Mouse (Mus musculus) forebrain, embryonic 14.5 days (tissue): ENCODE measurements around the gene Btg1. TPM values are rescaled to one million over a fixed set of nuclear protein-coding genes. Genes with fewer than 3 reads are reported as not detected.

Source experiments
- ATAC-seq: fragments of 200-750 bp; cut with Nextera tagmentation; 2 replicates; pipeline ENCODE4 v1.8.0; 2017; ENCODE audit warnings: mild to moderate bottlenecking, moderate library complexity
- DNase-seq: peaks from one replicate; pipeline ENCODE4 v3.0.0-alpha.2; 2015; ENCODE audit warnings: low spot score
- H3K27ac ChIP-seq: fragments of 300-500 bp; sonication (generic); 2 replicates; pipeline ENCODE4 v1.5.1; 2014; ENCODE audit warnings: low read depth, mild to moderate bottlenecking, control low read depth, low read length, moderate library complexity
- H3K27me3 ChIP-seq: fragments of 300-500 bp; sonication (generic); replicated peaks from 2 replicates; pipeline ENCODE4 v1.6.1; 2014; ENCODE audit warnings: low read length, control low read depth, mixed read lengths; ENCODE audit not compliant: control insufficient read depth, insufficient read depth
- H3K36me3 ChIP-seq: fragments of 300-500 bp; sonication (generic); 2 replicates; pipeline ENCODE4 v1.6.1; 2014; ENCODE audit warnings: low read length, control low read depth; ENCODE audit not compliant: control insufficient read depth, insufficient read depth
- H3K4me1 ChIP-seq: fragments of 300-500 bp; sonication (generic); 2 replicates; pipeline ENCODE4 v1.6.1; 2014; ENCODE audit warnings: antibody characterized with exemption, low read length, control low read depth; ENCODE audit not compliant: control insufficient read depth, insufficient read depth
- H3K4me2 ChIP-seq: fragments of 300-500 bp; sonication (generic); 2 replicates; pipeline ENCODE4 v1.6.1; 2014; ENCODE audit warnings: mild to moderate bottlenecking, control low read depth, low read length
- H3K4me3 ChIP-seq: fragments of 300-500 bp; sonication (generic); 2 replicates; pipeline ENCODE4 v1.5.1; 2014; ENCODE audit warnings: low read depth, low read length, control low read depth
- H3K9ac ChIP-seq: fragments of 300-500 bp; sonication (generic); 2 replicates; pipeline ENCODE4 v1.6.1; 2014; ENCODE audit warnings: mild to moderate bottlenecking, low read length, control low read depth, moderate library complexity
- H3K9me3 ChIP-seq: fragments of 300-500 bp; sonication (generic); replicated peaks from 2 replicates; pipeline ENCODE4 v1.6.1; 2016; ENCODE audit warnings: low read length, control low read depth, mixed read lengths; ENCODE audit not compliant: control insufficient read depth
- WGBS: fragments of 180-500 bp; shearing (Covaris S2); extraction: QIAGEN DNeasy Blood & Tissue Kit; methylation state at CpG from one replicate; pipeline ENCODE4 v1.1.7; 2014; 5-methylcytosine and 5-hydroxymethylcytosine counted together
- polyA plus RNA-seq: library from polyadenylated mRNA; unstranded; fragments of >200 nt; fragmentation: Nextera tagmentation; extraction: Ambion mirVana; gene quantifications from 2 replicates; pipeline ENCODE4 v1.2.1, GENCODE M21; 2014

Gene Btg1
- polyA plus RNA-seq, 1 experiment from 2014 or later, result 73.8 TPM

DNA sequence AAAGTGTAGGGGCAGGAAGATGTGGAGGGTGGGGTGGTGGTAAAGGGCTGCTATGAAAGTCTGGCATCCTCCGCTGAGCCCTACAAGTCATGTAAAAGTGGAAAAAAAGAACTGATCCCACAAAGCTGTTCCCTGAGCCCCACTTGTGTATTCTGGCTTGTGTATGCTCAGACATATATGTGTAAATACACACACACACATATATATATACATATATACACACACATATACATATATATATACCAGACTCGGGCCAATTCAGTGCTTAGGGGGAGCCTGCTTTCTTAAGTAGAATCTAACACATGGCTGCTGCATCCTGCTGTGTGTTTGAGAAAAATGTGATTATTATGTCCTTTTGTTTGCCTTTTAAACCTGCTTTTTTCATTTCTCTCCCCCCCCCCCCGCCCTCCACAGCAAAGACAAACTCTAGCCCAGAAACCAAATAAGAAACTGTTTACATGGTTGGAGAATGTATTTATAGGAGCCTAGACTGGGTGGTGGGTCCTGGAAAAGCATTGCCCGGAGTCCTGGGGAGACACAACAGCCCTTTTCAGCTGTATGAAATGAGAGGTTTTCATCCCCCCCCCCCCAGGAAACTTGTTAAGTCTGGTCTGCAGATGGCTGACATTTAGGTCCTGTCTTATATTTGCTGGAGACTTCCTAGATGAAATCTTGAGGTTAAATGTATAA, 30.5 kb upstream of the Btg1 start:
- H3K4me2 ChIP-seq, result no peak overlapping the region
- H3K27ac ChIP-seq, result no peak overlapping the region
- 90% methylated on average over 4 of the region's 4 CpGs for WGBS
- no peaks in the 10 kb centered on the region for H3K27me3 ChIP-seq
- DNase-seq (no peak), ATAC-seq (no peak)
- H3K9ac ChIP-seq, result no peak overlapping the region
- H3K4me1 ChIP-seq, result no peaks in the 10 kb centered on the region; the same call in 1 of the 2 replicates
- H3K9me3 ChIP-seq, result no peaks in the 10 kb centered on the region
- H3K4me3 ChIP-seq, result no peak overlapping the region
- no peaks in the 10 kb centered on the region for H3K36me3 ChIP-seq

DNA sequence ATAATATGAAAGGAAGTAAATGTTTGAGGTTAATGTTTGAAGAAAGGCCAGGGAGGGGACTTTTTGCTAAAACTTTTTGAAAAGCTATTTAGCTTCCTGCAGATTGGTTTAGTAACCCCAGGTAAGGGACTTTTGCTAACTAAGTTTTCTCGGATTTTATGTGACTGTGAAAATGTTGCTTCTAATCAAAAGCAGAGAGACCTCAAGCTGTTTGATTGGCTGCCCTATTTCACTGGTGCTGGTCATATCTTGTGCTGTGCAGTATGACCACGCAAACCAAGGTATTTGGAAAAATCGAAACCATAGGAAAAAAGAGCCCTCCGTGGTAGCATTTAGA, 30.0 kb upstream of the Btg1 start:
- Histone ChIP-seq H3K9me3 (no peaks in the 10 kb centered on the region), H3K9ac (no peak overlapping the region), H3K4me2 (no peak overlapping the region), H3K27me3 (no peaks in the 10 kb centered on the region), H3K4me3 (no peak overlapping the region), H3K27ac (no peak overlapping the region), H3K36me3 (no peaks in the 10 kb centered on the region), H3K4me1 (no peaks in the 10 kb centered on the region)
- WGBS, result 83% methylated on average over 4 of the region's 4 CpGs
- ATAC-seq (no peak), DNase-seq (no peak)

DNA sequence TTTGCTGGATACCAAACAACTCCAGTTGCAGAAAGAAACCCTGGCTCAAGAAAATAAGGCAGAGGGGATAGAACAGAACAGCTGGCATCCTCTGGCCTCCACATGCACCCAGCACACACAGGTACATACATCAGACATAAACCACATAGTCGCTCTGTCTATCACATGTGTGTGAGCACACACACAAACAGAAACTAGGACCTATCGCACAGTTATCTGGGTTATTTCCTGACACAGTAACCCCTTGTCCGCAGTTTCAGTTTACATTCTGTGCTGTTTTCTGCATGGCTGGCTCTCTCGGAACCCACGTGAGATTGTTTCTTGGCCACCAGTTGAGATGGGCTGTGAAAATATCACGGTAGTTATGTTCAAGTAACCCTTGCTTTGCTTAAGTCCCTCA, 28.6 kb upstream of the Btg1 start:
- H3K4me1 ChIP-seq, result no peaks in the 10 kb centered on the region
- H3K9ac ChIP-seq, result no peak overlapping the region
- H3K4me2 ChIP-seq, result no peak overlapping the region
- ATAC-seq (no peak), DNase-seq (no peak)
- H3K4me3 ChIP-seq, result no peak overlapping the region
- 92% methylated on average over 6 of the region's 6 CpGs for WGBS
- no peak overlapping the region for H3K27ac ChIP-seq
- no peaks in the 10 kb centered on the region for H3K36me3 ChIP-seq
- H3K27me3 ChIP-seq, result no peaks in the 10 kb centered on the region
- no peaks in the 10 kb centered on the region for H3K9me3 ChIP-seq

DNA sequence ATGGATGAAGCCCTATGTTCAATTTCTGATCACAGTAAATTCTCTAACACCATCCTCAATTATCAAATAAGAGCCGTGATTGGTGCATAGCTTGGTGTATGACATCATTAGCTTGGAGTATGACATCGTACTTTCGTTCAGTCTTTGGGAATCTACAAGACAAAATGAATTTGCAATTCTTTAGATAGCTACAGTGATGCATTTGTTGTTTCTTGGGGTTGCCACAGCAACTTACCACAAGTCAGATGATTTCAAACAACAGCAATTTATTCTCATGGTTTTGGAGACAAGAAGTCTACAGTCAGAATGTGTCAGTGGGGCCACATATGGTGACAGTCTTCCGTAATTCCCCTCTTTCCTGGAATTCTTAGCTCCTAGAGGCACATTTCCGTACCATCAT, 27.0 kb upstream of the Btg1 start:
- WGBS, result 83% methylated on average over 5 of the region's 5 CpGs
- Histone ChIP-seq H3K9me3 (no peaks in the 10 kb centered on the region), H3K4me2 (no peak overlapping the region), H3K27me3 (no peaks in the 10 kb centered on the region), H3K4me1 (no peaks in the 10 kb centered on the region), H3K9ac (no peak overlapping the region), H3K27ac (no peak overlapping the region), H3K36me3 (no peaks in the 10 kb centered on the region), H3K4me3 (no peak overlapping the region)
- DNase-seq (no peak), ATAC-seq (no peak)

DNA sequence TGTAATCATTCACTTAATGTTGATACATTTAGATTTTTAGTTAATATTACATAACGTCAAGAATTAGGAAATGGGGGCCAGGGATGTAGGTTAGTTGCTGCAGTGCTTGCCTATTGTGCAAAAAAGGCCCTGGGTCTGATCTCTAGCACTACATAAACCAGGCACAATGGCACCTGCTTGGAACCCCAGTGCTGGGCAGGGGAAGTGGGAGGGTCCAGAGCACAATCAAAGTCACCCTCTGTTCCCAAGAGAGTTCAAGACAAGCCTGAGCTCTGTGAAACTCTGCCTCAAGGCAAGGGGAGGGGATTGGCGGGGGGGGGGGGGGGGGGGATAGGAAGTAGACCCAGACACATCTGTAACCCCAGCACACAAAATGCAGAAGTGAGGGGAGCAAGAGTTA, 24.7 kb upstream of the Btg1 start:
- no peak overlapping the region for H3K4me2 ChIP-seq
- no peak for DNase-seq
- no peak for ATAC-seq
- H3K4me3 ChIP-seq, result no peak overlapping the region
- WGBS, result 85% methylated on average over 1 of the region's 2 CpGs
- H3K27me3 ChIP-seq, result no peaks in the 10 kb centered on the region
- no peak overlapping the region for H3K9ac ChIP-seq
- no peaks in the 10 kb centered on the region for H3K36me3 ChIP-seq
- H3K4me1 ChIP-seq, result no peaks in the 10 kb centered on the region
- H3K9me3 ChIP-seq, result no peaks in the 10 kb centered on the region
- H3K27ac ChIP-seq, result no peak overlapping the region

DNA sequence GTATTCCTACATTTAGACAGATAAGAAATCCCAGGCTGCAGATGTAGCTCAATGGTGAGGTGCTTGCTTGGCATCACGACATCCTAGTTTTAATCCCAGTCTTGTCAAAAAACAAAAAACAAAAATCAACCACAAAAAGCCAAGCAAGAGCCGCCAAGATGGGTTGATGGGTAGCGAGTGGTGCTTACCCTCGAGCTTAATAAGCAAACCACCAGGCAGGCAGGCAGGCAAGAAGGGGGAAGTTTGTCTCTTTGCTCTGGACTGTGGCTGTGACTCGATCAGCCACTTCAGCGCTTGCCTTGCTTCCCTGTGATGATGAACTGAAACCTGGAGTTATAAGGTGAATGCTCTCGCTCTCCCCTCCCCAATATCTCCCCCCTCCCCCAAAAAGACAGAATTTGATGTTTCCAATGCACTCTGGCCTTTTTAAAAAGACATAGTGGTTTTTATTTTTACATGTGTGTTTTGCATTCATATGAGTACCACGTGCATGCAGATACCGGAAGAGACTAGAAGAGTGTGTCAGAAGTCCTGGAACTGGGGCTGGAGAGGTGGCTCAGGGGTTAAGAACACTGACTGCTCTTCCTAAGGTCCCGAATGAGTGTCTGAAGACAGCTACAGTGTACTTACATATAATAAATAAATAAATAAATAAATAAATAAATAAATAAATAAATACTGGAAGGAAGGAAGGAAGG, 21.2 kb upstream of the Btg1 start:
- no peak overlapping the region for H3K4me3 ChIP-seq
- H3K9ac ChIP-seq, result no peak overlapping the region
- 86% methylated on average over 10 of the region's 10 CpGs for WGBS
- H3K27me3 ChIP-seq, result no peaks in the 10 kb centered on the region
- H3K4me1 ChIP-seq, result no peaks in the 10 kb centered on the region
- DNase-seq, result no peak
- no peaks in the 10 kb centered on the region for H3K9me3 ChIP-seq
- no peaks in the 10 kb centered on the region for H3K36me3 ChIP-seq
- no peak overlapping the region for H3K27ac ChIP-seq
- ATAC-seq, result no peak
- no peak overlapping the region for H3K4me2 ChIP-seq

DNA sequence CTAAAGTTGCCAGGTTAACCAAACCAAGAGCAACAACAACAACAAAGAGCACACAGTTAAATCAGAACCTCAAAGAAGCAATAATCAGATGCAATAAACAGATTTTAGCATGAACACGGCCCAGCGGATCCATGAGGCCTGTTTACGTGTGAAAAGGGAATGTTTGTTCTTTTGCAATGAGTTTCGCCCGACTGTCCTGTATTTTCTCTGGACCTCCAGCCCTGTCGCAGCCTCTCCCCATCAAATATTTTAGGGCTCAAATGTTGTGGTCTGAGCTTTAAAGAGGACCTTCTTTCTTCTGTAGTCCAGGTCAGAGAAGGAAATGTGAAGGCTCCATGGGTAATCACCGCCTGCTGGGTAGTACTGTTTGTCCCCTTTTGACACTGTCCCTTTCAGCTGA, 20.4 kb upstream of the Btg1 start:
- WGBS, result 86% methylated on average over 7 of the region's 7 CpGs
- Histone ChIP-seq H3K4me1 (no peaks in the 10 kb centered on the region), H3K36me3 (no peaks in the 10 kb centered on the region), H3K27ac (no peak overlapping the region), H3K9ac (no peak overlapping the region), H3K27me3 (no peaks in the 10 kb centered on the region), H3K9me3 (no peaks in the 10 kb centered on the region), H3K4me2 (no peak overlapping the region), H3K4me3 (no peak overlapping the region)
- no peak for ATAC-seq
- no peak for DNase-seq

DNA sequence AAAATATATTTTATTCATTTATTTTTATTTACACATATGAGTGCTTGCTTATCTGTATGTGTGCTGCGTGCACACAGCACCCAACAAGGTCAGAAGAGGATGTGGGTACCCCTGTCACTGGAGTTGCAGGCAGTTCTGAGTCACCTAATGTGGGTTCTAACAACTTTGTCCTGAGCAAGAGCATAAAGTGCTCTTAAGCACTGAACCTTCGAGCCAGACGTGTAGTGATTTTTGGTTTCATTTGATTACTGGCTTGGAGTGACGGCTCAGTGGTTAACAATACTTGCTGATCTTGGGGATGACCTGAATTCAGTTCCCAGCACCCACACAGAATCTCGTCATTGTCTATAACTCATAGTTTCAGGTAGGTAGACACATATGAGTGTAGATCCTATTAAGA, 17.2 kb upstream of the Btg1 start:
- no peak for ATAC-seq
- H3K36me3 ChIP-seq, result no peaks in the 10 kb centered on the region
- WGBS, result 91% methylated on average over 5 of the region's 5 CpGs

DNA sequence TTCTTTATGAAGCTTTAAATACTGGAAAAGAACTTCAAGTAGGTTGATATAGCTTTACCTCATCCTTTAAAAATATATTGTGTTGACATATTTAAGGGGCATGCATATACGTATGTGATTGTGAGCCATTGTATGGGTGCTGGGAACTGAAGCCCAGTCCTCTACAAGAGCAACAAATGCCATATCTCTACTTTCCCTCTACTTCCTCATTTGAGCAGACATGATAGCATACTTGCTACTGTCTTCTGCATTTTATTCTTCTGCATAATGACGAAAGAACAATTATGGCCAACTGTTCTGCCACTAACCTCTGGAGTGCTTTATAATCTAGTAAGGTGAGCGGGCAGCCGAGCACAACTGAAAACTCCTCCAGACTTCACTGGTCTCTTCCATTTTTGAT, 15.1 kb upstream of the Btg1 start:
- ATAC-seq, result no peak
- 94% methylated on average over 4 of the region's 4 CpGs for WGBS
- Histone ChIP-seq H3K36me3 (no peaks in the 10 kb centered on the region), H3K9me3 (no peaks in the 10 kb centered on the region), H3K4me3 (no peak overlapping the region), H3K4me2 (no peak overlapping the region), H3K4me1 (no peaks in the 10 kb centered on the region), H3K9ac (no peak overlapping the region), H3K27me3 (no peaks in the 10 kb centered on the region), H3K27ac (no peak overlapping the region)
- DNase-seq, result no peak

More for the DNA sequence above, 17.2 kb upstream of the Btg1 start:
- no peaks in the 10 kb centered on the region for H3K27me3 ChIP-seq
- no peak overlapping the region for H3K4me2 ChIP-seq
- H3K4me3 ChIP-seq, result no peak overlapping the region
- no peak for DNase-seq
- H3K9ac ChIP-seq, result no peak overlapping the region
- H3K4me1 ChIP-seq, result no peaks in the 10 kb centered on the region
- no peaks in the 10 kb centered on the region for H3K9me3 ChIP-seq
- no peak overlapping the region for H3K27ac ChIP-seq
